Mouse (Mus musculus) urinary bladder, postnatal 4 days (tissue): ENCODE data around the gene Olfr700.
"Not testable (repeated sequence)": the region's sequence is repeated elsewhere in the genome, so short reads cannot be mapped to it uniquely, and the experiment has no call there.

Experiments used
- DNase-seq, 2 experiments: peaks; one replicate each; pipeline ENCODE4 v3.0.0; 2021 to 2022; ENCODE audit warnings: low spot score in 2 of 2

Gene Olfr700

DNA sequence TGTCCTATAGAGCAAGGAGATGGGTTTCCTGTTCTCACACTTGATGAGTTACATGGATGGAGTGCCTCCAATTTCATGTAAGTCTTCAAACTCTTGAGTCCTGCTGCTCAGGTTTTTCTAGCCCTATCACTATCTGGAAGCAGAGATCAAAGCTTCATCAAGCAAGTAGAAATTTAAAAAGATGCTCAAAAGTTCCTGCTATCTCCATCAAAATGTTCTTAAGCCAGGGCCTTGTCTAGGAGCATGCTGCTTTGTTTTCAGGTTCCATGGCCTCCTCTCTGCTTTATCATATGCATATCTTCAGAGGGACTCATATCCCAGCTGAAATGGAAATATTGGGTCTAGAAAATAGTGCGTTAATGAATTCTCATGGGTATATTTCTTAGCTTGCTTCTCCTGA, at the start of gene Olfr700:
Gene Olfr700 (minus strand): TSS at position 101 of the 400 bp plus-strand sequence.
- no peak for DNase-seq

GRCm38 (mm10) chr7:106843060-106843459, 34.4 kb upstream of the Olfr700 start, which contains the start of gene Olfr703:
Olfr703 (plus strand) TSS chr7:106843360.
- no peak for DNase-seq

GRCm38 (mm10) chr7:106833793-106834192, 25.2 kb upstream of the Olfr700 start, which contains the start of gene Olfr702:
Olfr702 (minus strand) TSS chr7:106833893.
- no peak for DNase-seq

GRCm38 (mm10) chr7:106818414-106818813, 9.8 kb upstream of the Olfr700 start:
- no peak for DNase-seq

- DNase-seq: no peak
Measured at GRCm38 (mm10) chr7:106815775-106816174, 7.1 kb upstream of the Olfr700 start.

DNA sequence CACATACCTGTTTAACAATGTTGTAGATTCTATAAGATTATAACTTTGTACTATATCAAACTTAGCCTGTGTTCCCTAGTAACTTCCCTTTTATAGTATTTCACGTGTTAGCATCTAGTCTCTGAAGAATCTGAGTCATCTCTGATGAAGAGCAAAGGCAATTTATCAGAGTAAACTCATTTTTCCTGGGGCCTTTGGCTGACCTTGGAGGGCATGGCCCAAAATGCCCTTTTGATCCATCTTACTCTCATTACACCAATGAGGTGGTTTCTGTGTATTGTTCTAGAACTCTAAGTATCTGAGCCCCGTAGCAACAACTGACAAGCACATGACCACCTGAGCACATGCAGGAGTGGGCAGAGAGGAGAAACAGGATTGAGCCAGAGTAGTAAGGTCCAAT, 5.2 kb upstream of the Olfr700 start, which contains the start of gene Olfr701:
Gene Olfr701 (plus strand): TSS at position 301 of the 400 bp plus-strand sequence.
- DNase-seq: no peak

DNA sequence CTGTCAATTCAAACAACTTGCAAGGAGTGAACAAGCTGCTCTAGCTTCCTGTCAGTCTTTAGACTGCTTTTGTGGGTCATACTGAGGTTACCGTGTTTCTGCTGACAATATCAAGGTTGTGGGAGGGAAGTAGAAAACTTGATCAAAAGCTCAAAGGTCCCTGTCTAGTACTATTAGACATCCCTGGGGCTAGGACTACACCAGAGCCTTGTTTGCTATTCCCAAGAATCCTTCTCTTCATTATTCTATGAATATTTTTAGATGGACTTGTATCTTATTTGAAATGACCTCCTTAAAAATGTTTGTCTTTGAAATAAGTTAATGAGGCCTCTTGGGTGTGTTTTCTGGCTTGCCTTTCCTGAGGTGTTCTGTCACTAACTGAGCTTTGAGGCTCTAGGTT, 15.5 kb downstream of the Olfr700 start, which contains the start of gene Olfr699:
Gene Olfr699 (minus strand): TSS at position 101 of the 400 bp plus-strand sequence.
- no peak for DNase-seq

DNA sequence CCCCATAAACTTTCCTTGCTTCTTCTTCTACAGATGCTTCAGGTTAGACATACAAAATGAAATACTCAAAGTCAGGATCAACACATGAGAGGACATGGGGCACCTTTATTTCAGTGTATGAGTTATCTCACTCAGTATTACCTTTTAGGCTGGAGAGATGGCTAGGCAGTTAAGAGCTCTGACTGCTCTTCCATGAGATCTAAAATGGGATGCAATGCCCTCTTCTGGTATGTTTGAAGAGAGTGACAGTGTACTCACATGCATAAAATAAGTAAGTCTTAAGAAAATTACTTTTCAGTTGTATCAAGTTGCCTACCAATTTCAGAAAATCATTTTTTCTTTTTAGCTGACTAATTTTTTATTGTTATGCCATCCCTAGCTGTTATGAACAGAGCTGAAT, 20.3 kb downstream of the Olfr700 start:
- DNase-seq: no peak

DNA sequence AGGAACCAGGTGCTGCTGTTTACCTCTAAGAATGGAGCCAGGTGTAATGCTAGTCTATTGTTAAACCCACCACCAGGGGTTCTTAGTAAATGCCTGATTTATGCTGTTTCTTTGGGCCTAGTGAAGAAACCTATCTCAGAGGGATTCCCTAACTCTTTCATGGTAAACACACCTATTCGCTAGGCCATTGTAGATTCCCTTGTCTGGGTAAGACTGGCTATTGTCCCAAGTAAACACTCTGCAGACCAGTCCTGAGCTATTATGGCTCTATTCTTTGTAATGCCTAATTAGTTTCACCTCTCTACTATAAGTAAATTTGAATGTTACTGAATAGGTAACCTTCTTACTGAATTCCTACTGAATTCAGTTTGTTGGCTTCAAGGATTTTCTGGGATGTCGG, 47.6 kb downstream of the Olfr700 start:
- not testable (repeated sequence) for DNase-seq

GRCm38 (mm10) chr7:106758800-106759199, 49.8 kb downstream of the Olfr700 start:
- DNase-seq: no peak
